In the genomic region with DNA sequence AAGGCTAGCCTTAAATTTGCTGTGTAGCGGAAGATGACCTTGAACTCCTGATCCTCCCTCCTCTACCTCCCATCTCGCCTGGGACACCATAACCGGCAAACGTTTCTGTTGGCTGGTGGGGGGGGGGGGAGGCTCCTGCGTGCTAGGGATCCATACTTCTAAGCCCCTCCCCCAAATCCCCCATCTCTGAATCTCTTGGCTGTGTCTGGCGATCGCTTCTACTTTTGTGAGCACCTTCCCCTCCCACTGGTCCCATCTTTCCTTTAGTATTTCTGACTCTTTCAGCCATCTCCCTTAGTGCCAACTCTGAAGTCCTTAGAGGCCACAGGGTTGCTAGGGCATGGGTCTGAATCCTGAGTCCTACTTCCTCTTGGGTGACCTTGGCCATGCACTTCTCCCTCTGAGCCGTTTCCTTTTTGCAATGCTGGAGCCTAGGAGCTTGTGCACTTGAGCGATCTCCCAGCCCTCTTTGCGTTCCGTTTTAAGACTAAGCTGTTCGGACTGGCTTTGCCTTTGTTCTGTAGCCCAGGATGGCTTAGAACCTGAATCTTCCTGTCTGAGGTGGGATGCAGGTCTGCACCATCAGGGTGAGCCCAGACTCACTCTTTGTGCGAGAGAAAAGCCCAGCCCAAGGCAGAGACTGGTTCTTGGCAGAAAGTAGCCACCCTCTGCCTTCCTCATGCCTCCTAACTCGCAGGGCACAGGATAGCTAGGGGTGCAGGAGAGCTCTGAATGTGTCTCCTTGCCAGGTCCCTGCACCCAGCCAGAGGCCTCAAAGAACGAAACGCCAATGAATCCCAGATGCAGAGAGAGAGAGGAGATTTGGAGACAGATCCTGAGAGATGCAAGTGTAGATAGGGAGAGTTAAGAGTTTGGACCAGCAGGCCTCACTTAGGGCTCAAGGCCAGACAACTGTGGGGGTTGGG, we compare ENCODE assay signal across 8 mouse cellular contexts. TPM values are rescaled to one million over a fixed set of nuclear protein-coding genes. Genes with fewer than 3 reads are reported as not detected.
DNase-seq lines count a peak whose midpoint lies in the region; ATAC-seq lines count a peak whose summit lies in the region.

No protein-coding gene starts in this region.

- H3K36me3 ChIP-seq in hindbrain, embryonic 12.5 days, result no peaks in the 10 kb centered on the region

- peak; percentile 48 to 61 for DNase-seq in heart, adult 9 months (ENCODE audit: low spot score in 2 of 2)
- DNase-seq in heart, postnatal 4 days, result no peak
- DNase-seq in MN1 (ENCODE audit: low spot score), result peak; percentile 30
- DNase-seq in lung, postnatal 36 days, result peak; percentile 52
- no peak for DNase-seq in yolk sac, embryonic 10.5 days (ENCODE audit: low spot score)
- DNase-seq in layer of hippocampus, postnatal 14 days (ENCODE audit: low spot score in 2 of 2), result no peak

- H3K27ac ChIP-seq in hindbrain, embryonic 12.5 days, result no peak overlapping the region

- H3K4me1 ChIP-seq in hindbrain, embryonic 12.5 days, result peaks cover 7% of the 10 kb centered on the region

- H3K27me3 ChIP-seq in hindbrain, embryonic 12.5 days, result peaks cover 70% of the 10 kb centered on the region

- no peak overlapping the region for H3K9ac ChIP-seq in hindbrain, embryonic 12.5 days

- 19% methylated on average over 16 of the region's 16 CpGs for WGBS in hindbrain, embryonic 12.5 days

- peak overlapping the region; percentile 30; the same call in 1 of the 2 replicates for H3K4me2 ChIP-seq in hindbrain, embryonic 12.5 days (replicated peaks)

- ATAC-seq in hindbrain, embryonic 12.5 days (ENCODE audit: low FRiP score), result no peak
- no peak for ATAC-seq in erythroid progenitor cell, adult 5-6 weeks (replicated peaks; ENCODE audit: low FRiP score, poor library complexity, severe bottlenecking)

- no peak overlapping the region for H3K4me3 ChIP-seq in hindbrain, embryonic 12.5 days

- no peaks in the 10 kb centered on the region for H3K9me3 ChIP-seq in hindbrain, embryonic 12.5 days (replicated peaks)

RNA-seq across cellular contexts. Expression of gene Bcl3, which starts 0.9 kb away (rescaled TPM):
- 1 to 10 TPM; 4.0 TPM for total RNA-seq in heart, postnatal 4 days (2021)
- 1.1 and 2.1 TPM in 2 replicates for polyA plus RNA-seq in hindbrain, embryonic 12.5 days (2016; fragmentation: Nextera tagmentation; extraction: Ambion mirVana)
- total RNA-seq in erythroid progenitor cell, adult 5-6 weeks (2015; ENCODE audit: low replicate concordance), result 15.5 and 21.3 TPM in 2 replicates
- 0.77 TPM in 1 of 2 replicates, not detected in the other for total RNA-seq in erythroid progenitor cell, adult 5-6 weeks (2017; ENCODE audit: low replicate concordance)
- total RNA-seq in layer of hippocampus, postnatal 14 days (2021), result under 1 TPM; 0.38 to 0.78 TPM

RNA-seq across cellular contexts. Expression of gene Cblc, which starts 26.9 kb away (rescaled TPM):
- total RNA-seq in heart, postnatal 4 days (2021), result not detected
- 1.0 and 1.3 TPM in 2 replicates for polyA plus RNA-seq in hindbrain, embryonic 12.5 days (2016; fragmentation: Nextera tagmentation; extraction: Ambion mirVana)
- total RNA-seq in erythroid progenitor cell, adult 5-6 weeks (2015; ENCODE audit: low replicate concordance), result not detected in 2 replicates
- total RNA-seq in erythroid progenitor cell, adult 5-6 weeks (2017; ENCODE audit: low replicate concordance), result not detected in 2 replicates
- total RNA-seq in layer of hippocampus, postnatal 14 days (2021), result not detected

RNA-seq across cellular contexts. Expression of gene Gm19345, which starts 28.3 kb away (rescaled TPM):
- not detected for total RNA-seq in heart, postnatal 4 days (2021)
- 1.1 and 1.7 TPM in 2 replicates for polyA plus RNA-seq in hindbrain, embryonic 12.5 days (2016; fragmentation: Nextera tagmentation; extraction: Ambion mirVana)
- not detected in 2 replicates for total RNA-seq in erythroid progenitor cell, adult 5-6 weeks (2015; ENCODE audit: low replicate concordance)
- not detected in 2 replicates for total RNA-seq in erythroid progenitor cell, adult 5-6 weeks (2017; ENCODE audit: low replicate concordance)
- 1 to 10 TPM; 3.0 to 3.3 TPM for total RNA-seq in layer of hippocampus, postnatal 14 days (2021)

RNA-seq across cellular contexts. Expression of gene Ceacam16, which starts 37.6 kb away (rescaled TPM):
- total RNA-seq in heart, postnatal 4 days (2021), result under 1 TPM in 1 of 2 experiments, not detected in 1; 0.38 TPM
- not detected in 2 replicates for polyA plus RNA-seq in hindbrain, embryonic 12.5 days (2016; fragmentation: Nextera tagmentation; extraction: Ambion mirVana)
- total RNA-seq in erythroid progenitor cell, adult 5-6 weeks (2015; ENCODE audit: low replicate concordance), result not detected in 2 replicates
- total RNA-seq in erythroid progenitor cell, adult 5-6 weeks (2017; ENCODE audit: low replicate concordance), result not detected in 2 replicates
- not detected for total RNA-seq in layer of hippocampus, postnatal 14 days (2021)

RNA-seq across cellular contexts. Expression of gene Bcam, which starts 52.7 kb away (rescaled TPM):
- 100 to 1,000 TPM; 263 to 285 TPM for total RNA-seq in heart, postnatal 4 days (2021)
- polyA plus RNA-seq in hindbrain, embryonic 12.5 days (2016; fragmentation: Nextera tagmentation; extraction: Ambion mirVana), result 21.0 and 25.1 TPM in 2 replicates
- not detected in 2 replicates for total RNA-seq in erythroid progenitor cell, adult 5-6 weeks (2015; ENCODE audit: low replicate concordance)
- not detected in 2 replicates for total RNA-seq in erythroid progenitor cell, adult 5-6 weeks (2017; ENCODE audit: low replicate concordance)
- 10 to 100 TPM in 1 of 2 experiments, 1 to 10 TPM in 1; 8.8 to 14.0 TPM for total RNA-seq in layer of hippocampus, postnatal 14 days (2021)

Comparison
In these comparisons a context has a peak if more than half of its experiments do, and no peak if none do; other contexts are left out.
1. DNase-seq: peak in heart, adult 9 months (2 of 2), MN1 (single experiment) and lung, postnatal 36 days (single experiment); none in heart, postnatal 4 days (single experiment), yolk sac, embryonic 10.5 days (single experiment) and layer of hippocampus, postnatal 14 days (0 of 2).
2. RNA of gene Gm19345, which starts 28.3 kb away (total RNA-seq): 3.0 to 3.3 TPM in layer of hippocampus, postnatal 14 days; not detected in heart, postnatal 4 days and not detected in erythroid progenitor cell, adult 5-6 weeks; every median in the first group is over 4 times any median in the second.